Mouse (Mus musculus): ENCODE results near the gene Tph1. TPM values are rescaled to one million over a fixed set of nuclear protein-coding genes. Genes with fewer than 3 reads are reported as not detected.
A peak's percentile ranks its signal among the peaks of the same experiment; 100 is the strongest.
"Not testable (repeated sequence)": the region's sequence is repeated elsewhere in the genome, so short reads cannot be mapped to it uniquely, and the experiment has no call there.

The Tph1 gene
- polyA plus RNA-seq, 1 experiment = not detected

- no peaks in the 10 kb centered on the region for H3K36me3 ChIP-seq (ENCODE audit: control insufficient read depth, insufficient read depth, low read length)
- H3K27me3 ChIP-seq (replicated peaks; ENCODE audit: control insufficient read depth, insufficient read depth, low read length) = no peaks in the 10 kb centered on the region
- no peak for DNase-seq
- H3K4me1 ChIP-seq (ENCODE audit: control insufficient read depth, insufficient read depth, low read length) = no peaks in the 10 kb centered on the region
- no peak overlapping the region for H3K27ac ChIP-seq (ENCODE audit: insufficient read depth, low read depth, low read length)
- WGBS = 59% methylated on average over 6 of the region's 6 CpGs
- no peak overlapping the region for H3K4me3 ChIP-seq (ENCODE audit: insufficient read depth, low read depth, low read length)
- no peak for TF ChIP-seq POLR2A (IDR thresholded peaks at IDR 0.05; ENCODE audit: low read depth, low read length)
- no peak for TF ChIP-seq CTCF (conservative IDR thresholded peaks at IDR 0.05; ENCODE audit: insufficient read depth, insufficient read length, low read depth, low read length)
Measured at GRCm38 (mm10) chr7:46712250-46712649, 39.9 kb upstream of the Tph1 start.

- no peaks in the 10 kb centered on the region for H3K27me3 ChIP-seq (replicated peaks; ENCODE audit: control insufficient read depth, insufficient read depth, low read length)
- no peaks in the 10 kb centered on the region for H3K36me3 ChIP-seq (ENCODE audit: control insufficient read depth, insufficient read depth, low read length)
- TF ChIP-seq POLR2A (IDR thresholded peaks at IDR 0.05; ENCODE audit: low read depth, low read length) = peak; percentile 28
- TF ChIP-seq CTCF (conservative IDR thresholded peaks at IDR 0.05; ENCODE audit: insufficient read depth, insufficient read length, low read depth, low read length) = peak; percentile 79
- peak within 1 kb of the TSS; percentile 77 for H3K4me3 ChIP-seq (ENCODE audit: insufficient read depth, low read depth, low read length)
- H3K27ac ChIP-seq (ENCODE audit: insufficient read depth, low read depth, low read length) = peak within 1 kb of the TSS; percentile 26; the same call in 1 of the 2 replicates
- 1% methylated on average over 38 of the region's 38 CpGs for WGBS
- peak; percentile 87 for DNase-seq
- H3K4me1 ChIP-seq (ENCODE audit: control insufficient read depth, insufficient read depth, low read length) = no peaks in the 10 kb centered on the region
Measured at GRCm38 (mm10) chr7:46710390-46710844, 38.1 kb upstream of the Tph1 start, which contains the start of gene Saal1. Saal1 (minus strand) TSS chr7:46710680.

GRCm38 (mm10) chr7:46700521-46701025 is 28.2 kb upstream of the Tph1 start:
- TF ChIP-seq POLR2A (IDR thresholded peaks at IDR 0.05; ENCODE audit: low read depth, low read length) (no peak), CTCF (conservative IDR thresholded peaks at IDR 0.05; ENCODE audit: insufficient read depth, insufficient read length, low read depth, low read length) (no peak)
- peaks cover 2% of the 10 kb centered on the region; the same call in 1 of the 2 replicates for H3K36me3 ChIP-seq (ENCODE audit: control insufficient read depth, insufficient read depth, low read length)
- H3K4me3 ChIP-seq (ENCODE audit: insufficient read depth, low read depth, low read length) = no peak overlapping the region
- no peaks in the 10 kb centered on the region for H3K27me3 ChIP-seq (replicated peaks; ENCODE audit: control insufficient read depth, insufficient read depth, low read length)
- WGBS = 91% methylated on average over 6 of the region's 6 CpGs
- DNase-seq = no peak
- H3K27ac ChIP-seq (ENCODE audit: insufficient read depth, low read depth, low read length) = no peak overlapping the region
- no peaks in the 10 kb centered on the region for H3K4me1 ChIP-seq (ENCODE audit: control insufficient read depth, insufficient read depth, low read length)

- 95% methylated on average over 1 of the region's 1 CpGs for WGBS
- no peaks in the 10 kb centered on the region for H3K27me3 ChIP-seq (replicated peaks; ENCODE audit: control insufficient read depth, insufficient read depth, low read length)
- no peak overlapping the region for H3K4me3 ChIP-seq (ENCODE audit: insufficient read depth, low read depth, low read length)
- peaks cover 5% of the 10 kb centered on the region; the same call in 1 of the 2 replicates for H3K36me3 ChIP-seq (ENCODE audit: control insufficient read depth, insufficient read depth, low read length)
- no peak for DNase-seq
- no peak for TF ChIP-seq CTCF (conservative IDR thresholded peaks at IDR 0.05; ENCODE audit: insufficient read depth, insufficient read length, low read depth, low read length)
- TF ChIP-seq POLR2A (IDR thresholded peaks at IDR 0.05; ENCODE audit: low read depth, low read length) = no peak
- no peak overlapping the region for H3K27ac ChIP-seq (ENCODE audit: insufficient read depth, low read depth, low read length)
- no peaks in the 10 kb centered on the region for H3K4me1 ChIP-seq (ENCODE audit: control insufficient read depth, insufficient read depth, low read length)
Measured at GRCm38 (mm10) chr7:46696754-46697153, 24.4 kb upstream of the Tph1 start.

- Histone ChIP-seq H3K27me3 (replicated peaks; ENCODE audit: control insufficient read depth, insufficient read depth, low read length) (no peaks in the 10 kb centered on the region; the same call in 1 of the 2 replicates), H3K4me1 (ENCODE audit: control insufficient read depth, insufficient read depth, low read length) (no peaks in the 10 kb centered on the region), H3K36me3 (ENCODE audit: control insufficient read depth, insufficient read depth, low read length) (no peaks in the 10 kb centered on the region), H3K4me3 (ENCODE audit: insufficient read depth, low read depth, low read length) (no peak overlapping the region), H3K27ac (ENCODE audit: insufficient read depth, low read depth, low read length) (no peak overlapping the region)
- no peak for DNase-seq
- 83% methylated on average over 5 of the region's 5 CpGs for WGBS
- TF ChIP-seq POLR2A (IDR thresholded peaks at IDR 0.05; ENCODE audit: low read depth, low read length) (no peak), CTCF (conservative IDR thresholded peaks at IDR 0.05; ENCODE audit: insufficient read depth, insufficient read length, low read depth, low read length) (no peak)
Measured at GRCm38 (mm10) chr7:46686827-46687226, 14.5 kb upstream of the Tph1 start.

GRCm38 (mm10) chr7:46680732-46681131 is 8.4 kb upstream of the Tph1 start:
- TF ChIP-seq POLR2A (IDR thresholded peaks at IDR 0.05; ENCODE audit: low read depth, low read length) (no peak), CTCF (conservative IDR thresholded peaks at IDR 0.05; ENCODE audit: insufficient read depth, insufficient read length, low read depth, low read length) (no peak)
- H3K4me1 ChIP-seq (ENCODE audit: control insufficient read depth, insufficient read depth, low read length) = no peaks in the 10 kb centered on the region
- DNase-seq = no peak
- H3K4me3 ChIP-seq (ENCODE audit: insufficient read depth, low read depth, low read length) = no peak overlapping the region
- H3K36me3 ChIP-seq (ENCODE audit: control insufficient read depth, insufficient read depth, low read length) = no peaks in the 10 kb centered on the region
- H3K27me3 ChIP-seq (replicated peaks; ENCODE audit: control insufficient read depth, insufficient read depth, low read length) = no peaks in the 10 kb centered on the region; the same call in 1 of the 2 replicates
- H3K27ac ChIP-seq (ENCODE audit: insufficient read depth, low read depth, low read length) = no peak overlapping the region

- DNase-seq; H3K4me3 ChIP-seq (ENCODE audit: insufficient read depth, low read depth, low read length); H3K27me3 ChIP-seq (replicated peaks; ENCODE audit: control insufficient read depth, insufficient read depth, low read length); H3K4me1 ChIP-seq (ENCODE audit: control insufficient read depth, insufficient read depth, low read length); H3K27ac ChIP-seq (ENCODE audit: insufficient read depth, low read depth, low read length); H3K36me3 ChIP-seq (ENCODE audit: control insufficient read depth, insufficient read depth, low read length): not testable (repeated sequence)
- 66% methylated on average over 7 of the region's 7 CpGs for WGBS
Measured at GRCm38 (mm10) chr7:46679044-46679443, 6.7 kb upstream of the Tph1 start.

All from kidney, adult 2 months (tissue).